Mouse (Mus musculus) limb, embryonic 13.5 days (tissue): ENCODE results near the gene Fgd6. TPM values are rescaled to one million over a fixed set of nuclear protein-coding genes. Genes with fewer than 3 reads are reported as not detected.

Source experiments
- ATAC-seq: fragments of 200-750 bp; cut with Nextera tagmentation; 2 replicates; pipeline ENCODE4 v1.8.0; 2017; ENCODE audit warnings: low read depth, moderate number of reproducible peaks, moderate TSS enrichment; ENCODE audit not compliant: low FRiP score
- H3K27ac ChIP-seq: fragments of 300-500 bp; sonication (generic); 2 replicates; pipeline ENCODE4 v1.5.1; 2015; ENCODE audit warnings: inconsistent platforms, mild to moderate bottlenecking, moderate library complexity
- H3K27me3 ChIP-seq: fragments of 300-500 bp; sonication (generic); 2 replicates; pipeline ENCODE4 v1.6.1; 2015; ENCODE audit warnings: mild to moderate bottlenecking, inconsistent platforms
- H3K36me3 ChIP-seq: fragments of 300-500 bp; sonication (generic); 2 replicates; pipeline ENCODE4 v1.6.1; 2015; ENCODE audit warnings: inconsistent platforms, mild to moderate bottlenecking, moderate library complexity
- H3K4me1 ChIP-seq: fragments of 300-500 bp; sonication (generic); 2 replicates; pipeline ENCODE4 v1.6.1; 2015; ENCODE audit warnings: inconsistent platforms
- H3K4me2 ChIP-seq: fragments of 300-500 bp; sonication (generic); replicated peaks from 2 replicates; pipeline ENCODE4 v1.6.1; 2015; ENCODE audit warnings: inconsistent platforms, mild to moderate bottlenecking, moderate library complexity
- H3K4me3 ChIP-seq: fragments of 300-500 bp; sonication (generic); 2 replicates; pipeline ENCODE4 v1.5.1; 2015; ENCODE audit warnings: moderate library complexity, mild to moderate bottlenecking, inconsistent platforms
- H3K9ac ChIP-seq: fragments of 300-500 bp; sonication (generic); 2 replicates; pipeline ENCODE4 v1.6.1; 2015; ENCODE audit warnings: mild to moderate bottlenecking, inconsistent platforms
- H3K9me3 ChIP-seq: fragments of 300-500 bp; sonication (generic); 2 replicates; pipeline ENCODE4 v1.6.1; 2016; ENCODE audit warnings: inconsistent platforms
- WGBS: fragments of 180-500 bp; shearing (Covaris S2); methylation state at CpG from one replicate; pipeline ENCODE4 v1.1.7; 2015; 5-methylcytosine and 5-hydroxymethylcytosine counted together
- polyA plus RNA-seq: library from polyadenylated mRNA; unstranded; fragments of >200 nt; fragmentation: Nextera tagmentation; extraction: Ambion mirVana; gene quantifications from 2 replicates; pipeline ENCODE4 v1.2.1, GENCODE M21; 2015

Fgd6 gene
- polyA plus RNA-seq, 1 experiment from 2014 or later: 4.0 TPM

DNA sequence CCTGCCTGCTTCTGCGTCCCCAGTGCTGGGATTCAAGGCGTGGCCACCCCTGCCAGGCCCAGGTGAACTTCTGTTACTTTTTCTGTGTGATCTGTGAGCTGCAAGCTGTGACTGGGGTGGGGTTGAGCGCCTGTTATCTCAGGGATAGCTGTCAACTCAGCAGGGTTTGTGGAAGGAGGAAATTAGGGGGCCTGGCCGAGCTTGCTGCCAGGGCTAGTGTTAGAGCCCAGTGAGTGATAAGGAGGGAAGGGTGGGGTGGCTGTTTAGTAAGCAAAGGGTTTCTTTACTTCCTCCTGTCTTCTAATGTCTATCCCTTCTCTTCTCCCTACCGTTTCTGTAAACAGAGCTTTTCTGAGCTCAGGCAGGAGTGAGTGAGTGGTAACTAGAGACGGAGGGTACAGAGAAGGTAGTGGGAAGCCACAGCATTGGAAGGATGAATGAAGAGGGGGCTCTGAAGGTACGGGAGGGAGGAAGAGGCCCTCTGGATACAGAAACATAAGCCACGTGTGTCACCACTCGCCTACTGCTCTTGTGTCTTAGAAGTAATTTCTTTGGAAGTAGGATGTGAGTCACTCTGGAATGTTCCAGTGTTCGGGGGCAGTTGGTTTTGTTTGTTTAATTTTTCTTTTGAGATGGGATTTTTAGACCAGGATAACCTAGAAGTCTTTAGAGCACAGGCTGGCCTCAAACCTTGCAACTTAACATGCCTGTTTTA, 12.2 kb downstream of the Fgd6 start:
- Histone ChIP-seq H3K27ac (no peak overlapping the region), H3K9ac (no peak overlapping the region)

DNA sequence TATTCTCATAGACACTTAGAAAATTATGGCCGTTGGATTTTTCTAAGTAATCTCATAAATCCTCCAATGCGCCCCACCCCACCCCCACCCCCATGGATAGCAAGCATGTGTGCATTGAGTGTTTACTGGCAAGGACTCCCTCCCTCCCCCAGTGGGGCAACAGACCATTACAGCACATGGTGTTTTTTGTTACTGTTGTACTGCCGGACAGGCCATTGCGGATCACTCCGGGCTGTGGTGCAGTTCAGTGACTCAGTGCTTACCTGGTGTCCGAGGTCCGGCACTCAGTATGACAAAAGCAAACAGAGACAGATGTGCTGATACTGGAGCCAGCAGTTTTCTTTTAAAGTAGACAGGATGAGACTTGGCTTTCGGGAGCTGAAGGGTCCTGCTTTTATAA, 13.3 kb downstream of the Fgd6 start:
- Histone ChIP-seq H3K27ac (no peak overlapping the region), H3K9ac (no peak overlapping the region), H3K9me3 (no peaks in the 10 kb centered on the region), H3K4me1 (peaks cover 20% of the 10 kb centered on the region), H3K36me3 (peaks cover 21% of the 10 kb centered on the region), H3K27me3 (no peaks in the 10 kb centered on the region), H3K4me2 (no peak overlapping the region), H3K4me3 (no peak overlapping the region)
- ATAC-seq: no peak
- 68% methylated on average over 8 of the region's 8 CpGs for WGBS

More for the DNA sequence above, 12.2 kb downstream of the Fgd6 start:
- Histone ChIP-seq H3K4me3 (no peak overlapping the region), H3K27me3 (no peaks in the 10 kb centered on the region), H3K4me1 (peaks cover 20% of the 10 kb centered on the region), H3K4me2 (no peak overlapping the region), H3K9me3 (no peaks in the 10 kb centered on the region), H3K36me3 (peaks cover 26% of the 10 kb centered on the region)
- ATAC-seq: no peak
- WGBS: 53% methylated on average over 10 of the region's 10 CpGs

DNA sequence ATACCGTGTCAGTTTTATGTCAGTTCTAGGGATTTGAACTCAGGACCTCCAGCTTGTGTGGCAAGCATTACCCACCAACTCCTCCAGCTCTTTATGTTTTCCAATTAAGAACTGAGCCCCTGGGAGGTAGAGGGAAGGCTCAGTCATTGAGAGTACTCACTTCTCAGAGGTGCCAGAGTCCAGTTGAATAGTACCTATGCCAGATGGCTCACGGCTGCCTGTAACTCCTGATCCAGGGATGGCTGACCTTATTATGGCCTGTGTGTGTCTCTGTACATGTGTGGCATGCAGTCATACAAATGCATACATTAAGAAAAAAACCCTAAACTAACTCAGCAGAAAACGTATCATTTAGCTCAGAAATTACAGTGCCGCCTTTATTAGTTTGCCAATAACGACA, 14.9 kb downstream of the Fgd6 start:
- WGBS: 83% methylated on average over 5 of the region's 5 CpGs

GRCm38 (mm10) chr10:94056487-94056886, 20.7 kb downstream of the Fgd6 start:
- Histone ChIP-seq H3K27me3 (no peaks in the 10 kb centered on the region), H3K4me1 (peaks cover 19% of the 10 kb centered on the region), H3K9me3 (no peaks in the 10 kb centered on the region), H3K4me3 (no peak overlapping the region), H3K36me3 (no peaks in the 10 kb centered on the region), H3K9ac (no peak overlapping the region), H3K27ac (no peak overlapping the region), H3K4me2 (no peak overlapping the region)
- 74% methylated on average over 6 of the region's 6 CpGs for WGBS
- no peak for ATAC-seq

More for the DNA sequence above, 14.9 kb downstream of the Fgd6 start:
- H3K4me3 ChIP-seq: no peak overlapping the region
- peaks cover 4% of the 10 kb centered on the region for H3K36me3 ChIP-seq
- H3K4me1 ChIP-seq: peaks cover 20% of the 10 kb centered on the region
- H3K27ac ChIP-seq: no peak overlapping the region
- ATAC-seq: no peak
- H3K27me3 ChIP-seq: no peaks in the 10 kb centered on the region
- no peak overlapping the region for H3K9ac ChIP-seq
- H3K4me2 ChIP-seq: no peak overlapping the region
- no peaks in the 10 kb centered on the region for H3K9me3 ChIP-seq

DNA sequence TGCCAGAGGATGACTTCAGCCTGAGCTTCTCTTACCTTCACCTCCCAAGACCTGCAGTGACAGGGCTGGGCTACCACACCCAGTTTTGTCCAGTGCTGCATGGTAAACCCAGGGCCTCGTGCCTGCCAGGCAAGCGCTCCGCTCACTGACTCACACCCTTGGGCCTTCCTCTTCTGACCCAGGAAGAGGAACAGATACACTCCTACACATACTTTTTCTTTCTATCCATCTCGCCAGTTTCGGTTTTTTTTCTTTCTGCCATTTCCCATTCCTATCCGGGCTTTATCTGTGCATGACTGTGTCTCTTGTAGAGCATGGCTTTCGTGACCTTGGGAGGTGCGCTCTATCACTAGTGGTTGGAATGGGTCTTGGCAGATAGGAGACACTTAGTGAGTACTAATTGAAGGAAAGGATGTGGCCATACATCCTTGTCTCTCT, 23.8 kb downstream of the Fgd6 start:
- peaks cover 30% of the 10 kb centered on the region for H3K4me1 ChIP-seq
- 91% methylated on average over 8 of the region's 8 CpGs for WGBS
- H3K9me3 ChIP-seq: no peaks in the 10 kb centered on the region
- ATAC-seq: no peak
- no peak overlapping the region for H3K4me2 ChIP-seq
- H3K9ac ChIP-seq: no peak overlapping the region
- no peaks in the 10 kb centered on the region for H3K36me3 ChIP-seq
- no peak overlapping the region for H3K4me3 ChIP-seq
- no peak overlapping the region for H3K27ac ChIP-seq
- no peaks in the 10 kb centered on the region for H3K27me3 ChIP-seq

DNA sequence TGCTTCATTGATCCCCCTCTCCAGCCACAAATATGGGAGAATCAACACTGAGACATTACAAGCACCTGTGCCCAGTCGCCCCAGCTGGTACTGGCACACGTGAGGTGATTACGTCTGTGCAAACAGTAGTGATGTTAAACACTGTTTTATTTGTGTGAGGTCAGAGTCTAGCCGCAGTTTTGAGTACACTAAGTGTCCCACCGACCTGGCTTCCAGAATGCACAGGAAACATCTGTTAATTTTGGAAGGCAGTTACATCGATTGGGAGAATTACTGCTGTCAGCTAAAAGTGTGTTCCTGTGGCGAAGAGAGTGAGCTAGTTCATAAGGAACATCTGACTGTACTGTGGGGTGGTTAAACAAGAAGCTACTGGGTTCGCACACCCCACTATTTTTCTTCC, 24.4 kb downstream of the Fgd6 start:
- Histone ChIP-seq H3K4me2 (no peak overlapping the region), H3K27ac (0 out of 2 replicates have a peak overlapping the region, but pooled peaks have one; percentile 17), H3K36me3 (no peaks in the 10 kb centered on the region), H3K27me3 (no peaks in the 10 kb centered on the region), H3K4me1 (peaks cover 32% of the 10 kb centered on the region), H3K9ac (no peak overlapping the region), H3K4me3 (no peak overlapping the region), H3K9me3 (no peaks in the 10 kb centered on the region)
- no peak for ATAC-seq
- 41% methylated on average over 8 of the region's 8 CpGs for WGBS

GRCm38 (mm10) chr10:94062357-94062756, 26.6 kb downstream of the Fgd6 start:
- no peak overlapping the region for H3K27ac ChIP-seq
- H3K27me3 ChIP-seq: no peaks in the 10 kb centered on the region
- no peak for ATAC-seq
- H3K4me3 ChIP-seq: no peak overlapping the region
- no peaks in the 10 kb centered on the region for H3K36me3 ChIP-seq
- no peak overlapping the region for H3K4me2 ChIP-seq
- peaks cover 35% of the 10 kb centered on the region for H3K4me1 ChIP-seq
- no peaks in the 10 kb centered on the region for H3K9me3 ChIP-seq
- H3K9ac ChIP-seq: no peak overlapping the region
- 64% methylated on average over 5 of the region's 5 CpGs for WGBS

DNA sequence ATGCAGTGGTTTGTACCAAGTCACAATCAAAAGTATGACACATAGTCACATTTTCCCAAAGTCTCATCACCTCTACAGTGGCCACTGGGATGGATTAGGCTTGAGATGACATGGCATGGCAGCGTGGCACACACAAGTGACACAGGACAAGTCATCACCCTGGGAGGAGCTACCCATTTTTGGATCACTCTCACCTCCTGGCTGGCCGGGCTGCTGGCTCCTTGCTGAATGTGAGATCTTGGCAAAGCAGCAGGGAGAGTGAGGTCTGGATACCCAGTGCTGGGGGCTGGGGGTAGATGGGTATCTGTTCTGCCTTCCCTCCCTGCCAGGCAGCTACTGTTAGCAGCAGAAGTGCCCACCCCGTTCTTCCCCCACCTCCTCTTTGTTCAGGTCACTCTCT, 31.1 kb downstream of the Fgd6 start:
- Histone ChIP-seq H3K36me3 (no peaks in the 10 kb centered on the region), H3K27me3 (no peaks in the 10 kb centered on the region), H3K9me3 (no peaks in the 10 kb centered on the region), H3K4me1 (peaks cover 21% of the 10 kb centered on the region), H3K4me3 (no peak overlapping the region), H3K9ac (no peak overlapping the region), H3K27ac (no peak overlapping the region), H3K4me2 (no peak overlapping the region)
- ATAC-seq: no peak
- WGBS: 75% methylated on average over 3 of the region's 3 CpGs

GRCm38 (mm10) chr10:94068701-94069100, 32.9 kb downstream of the Fgd6 start:
- ATAC-seq: peak; percentile 20; the same call in 1 of the 2 replicates

DNA sequence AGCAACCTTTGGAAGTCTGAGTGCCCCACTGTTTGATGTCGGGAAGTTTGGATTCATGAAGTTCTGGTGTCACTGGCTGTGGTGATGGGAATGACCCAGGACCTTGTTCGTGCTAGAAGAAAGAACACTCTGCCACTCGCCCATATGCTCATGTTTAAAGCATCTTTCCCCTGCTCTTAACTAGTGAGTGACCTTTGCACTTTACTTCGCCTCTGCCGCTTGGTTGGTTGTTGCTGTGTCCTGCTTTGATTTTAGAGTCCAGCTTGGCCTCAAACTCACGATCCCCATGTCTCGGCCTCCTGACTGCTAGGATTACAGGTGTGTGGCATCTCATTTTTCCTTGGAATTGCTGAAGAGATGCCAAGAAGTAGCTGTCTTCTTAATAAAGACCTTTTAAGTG, 35.8 kb downstream of the Fgd6 start:
- Histone ChIP-seq H3K27me3 (no peaks in the 10 kb centered on the region), H3K4me3 (no peak overlapping the region), H3K27ac (no peak overlapping the region), H3K36me3 (peaks cover 9% of the 10 kb centered on the region), H3K9me3 (no peaks in the 10 kb centered on the region), H3K4me1 (peaks cover 20% of the 10 kb centered on the region), H3K9ac (no peak overlapping the region), H3K4me2 (no peak overlapping the region)
- no peak for ATAC-seq
- 63% methylated on average over 7 of the region's 7 CpGs for WGBS

More at GRCm38 (mm10) chr10:94068701-94069100, 32.9 kb downstream of the Fgd6 start:
- Histone ChIP-seq H3K4me3 (no peak overlapping the region), H3K9me3 (no peaks in the 10 kb centered on the region), H3K9ac (no peak overlapping the region), H3K36me3 (no peaks in the 10 kb centered on the region), H3K27me3 (no peaks in the 10 kb centered on the region), H3K4me2 (no peak overlapping the region), H3K4me1 (peaks cover 25% of the 10 kb centered on the region), H3K27ac (no peak overlapping the region; the same call in 1 of the 2 replicates)
- 50% methylated on average over 5 of the region's 5 CpGs for WGBS

DNA sequence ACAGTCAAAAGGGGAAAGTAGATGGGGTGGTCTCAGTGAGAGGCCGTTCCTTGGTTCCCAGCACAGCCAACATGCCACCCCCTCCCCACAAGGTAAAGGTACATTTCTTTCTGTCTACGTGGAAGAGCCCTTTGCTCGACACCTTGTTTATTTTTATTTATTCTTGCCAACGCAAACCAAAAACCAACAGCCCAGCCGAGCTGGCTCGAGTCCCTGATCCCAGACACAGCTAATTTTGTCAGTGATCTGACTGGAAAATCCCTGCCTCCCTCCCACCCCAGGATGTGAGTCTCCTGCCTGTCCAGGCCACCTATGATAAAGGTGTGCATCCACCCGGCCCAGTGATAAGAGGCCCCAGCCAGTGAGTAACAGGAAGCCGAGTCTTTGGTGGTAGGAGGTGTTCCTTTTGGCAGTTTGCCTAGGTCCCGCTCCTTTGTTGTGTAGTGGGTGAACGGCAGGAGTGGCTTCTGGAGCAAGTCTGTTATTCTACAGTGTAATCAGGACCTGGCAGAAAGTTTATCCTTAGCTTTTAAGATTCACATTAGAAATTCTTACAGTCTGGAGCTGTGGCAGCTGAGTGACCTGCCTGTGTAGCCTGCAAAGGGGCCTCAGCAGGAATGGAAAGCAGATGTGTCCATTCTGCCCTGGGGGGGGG, 36.6 kb downstream of the Fgd6 start:
- no peak overlapping the region for H3K4me3 ChIP-seq
- no peak overlapping the region; the same call in 1 of the 2 replicates for H3K9ac ChIP-seq
- ATAC-seq: peak; percentile 54
- H3K36me3 ChIP-seq: peaks cover 9% of the 10 kb centered on the region
- no peaks in the 10 kb centered on the region for H3K27me3 ChIP-seq
- peak overlapping the region; percentile 21; the same call in 1 of the 2 replicates for H3K4me2 ChIP-seq
- WGBS: 36% methylated on average over 10 of the region's 10 CpGs
- no peaks in the 10 kb centered on the region for H3K9me3 ChIP-seq
- peak overlapping the region; percentile 59 for H3K27ac ChIP-seq
- peaks cover 20% of the 10 kb centered on the region for H3K4me1 ChIP-seq

GRCm38 (mm10) chr10:94072916-94073465, 37.2 kb downstream of the Fgd6 start:
- Histone ChIP-seq H3K36me3 (peaks cover 9% of the 10 kb centered on the region), H3K4me1 (peaks cover 20% of the 10 kb centered on the region), H3K27me3 (no peaks in the 10 kb centered on the region), H3K27ac (peak overlapping the region; percentile 59), H3K4me3 (no peak overlapping the region), H3K9me3 (no peaks in the 10 kb centered on the region), H3K9ac (no peak overlapping the region; the same call in 1 of the 2 replicates), H3K4me2 (0 out of 2 replicates have a peak overlapping the region, but pooled peaks have one; percentile 21)
- 60% methylated on average over 4 of the region's 4 CpGs for WGBS
- ATAC-seq: peak; percentile 51; the same call in 1 of the 2 replicates
